Mouse (Mus musculus): ENCODE results near the gene Vamp2.

DNA sequence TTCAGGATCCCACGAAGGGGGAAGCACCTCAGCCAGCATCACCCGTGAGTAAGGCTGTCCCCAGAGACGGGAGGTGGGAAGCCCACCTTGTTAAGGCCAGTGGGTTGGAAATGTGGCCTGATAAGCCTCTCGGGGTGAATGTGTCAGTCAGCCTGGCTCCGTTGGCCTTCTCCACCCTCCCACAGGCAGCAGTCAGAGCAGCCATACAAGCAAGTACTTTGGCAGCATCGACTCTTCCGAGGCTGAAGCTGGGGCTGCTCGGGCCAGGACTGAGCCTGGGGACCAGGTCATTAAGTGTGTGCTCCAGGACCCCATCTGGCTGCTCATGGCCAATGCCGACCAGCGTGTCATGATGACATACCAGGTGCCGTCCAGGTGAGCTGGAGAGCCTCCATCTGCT, 19.4 kb downstream of the Vamp2 start:
- TF ChIP-seq EP300 (IDR thresholded peaks at IDR 0.05; ENCODE audit: low read depth) (no peak), CTCF (IDR thresholded peaks at IDR 0.05; ENCODE audit: low read depth) (no peak)
